Mouse (Mus musculus): ENCODE results near the gene Sec24a. TPM values are rescaled to one million over a fixed set of nuclear protein-coding genes. Genes with fewer than 3 reads are reported as not detected.
"Not testable (repeated sequence)": the region's sequence is repeated elsewhere in the genome, so short reads cannot be mapped to it uniquely, and the experiment has no call there.

Sec24a gene
- total RNA-seq, 2 experiments from 2014 or later, result 6.2 to 30.5 TPM

- ATAC-seq (replicated peaks; ENCODE audit: low FRiP score, low TSS enrichment, poor library complexity, severe bottlenecking), result no peak
Measured at GRCm38 (mm10) chr11:51694984-51695383, 68.5 kb downstream of the Sec24a start.

GRCm38 (mm10) chr11:51690597-51690996, 72.8 kb downstream of the Sec24a start:
- not testable (repeated sequence) for ATAC-seq (replicated peaks; ENCODE audit: low FRiP score, low TSS enrichment, poor library complexity, severe bottlenecking)

- no peak for ATAC-seq (replicated peaks; ENCODE audit: low FRiP score, low TSS enrichment, poor library complexity, severe bottlenecking)
Measured at GRCm38 (mm10) chr11:51689343-51689742, 74.1 kb downstream of the Sec24a start.

- peak; percentile 98 for ATAC-seq (replicated peaks; ENCODE audit: low FRiP score, low TSS enrichment, poor library complexity, severe bottlenecking)
Measured at GRCm38 (mm10) chr11:51688330-51689328, 74.8 kb downstream of the Sec24a start, which contains the start of gene 0610009B22Rik. TSS of gene 0610009B22Rik (minus strand) at chr11:51688874.

GRCm38 (mm10) chr11:51681976-51682374, 81.5 kb downstream of the Sec24a start:
- peak; percentile 45; the same call in 1 of the 2 replicates for ATAC-seq (replicated peaks; ENCODE audit: low FRiP score, low TSS enrichment, poor library complexity, severe bottlenecking)

- ATAC-seq (replicated peaks; ENCODE audit: low FRiP score, low TSS enrichment, poor library complexity, severe bottlenecking), result peak; percentile 90
Measured at GRCm38 (mm10) chr11:51681324-51681975, 82.0 kb downstream of the Sec24a start.

GRCm38 (mm10) chr11:51679466-51679865, 84.0 kb downstream of the Sec24a start:
- no peak for ATAC-seq (replicated peaks; ENCODE audit: low FRiP score, low TSS enrichment, poor library complexity, severe bottlenecking)

GRCm38 (mm10) chr11:51677737-51678418, 85.6 kb downstream of the Sec24a start:
- no peak for ATAC-seq (replicated peaks; ENCODE audit: low FRiP score, low TSS enrichment, poor library complexity, severe bottlenecking)

- no peak for ATAC-seq (replicated peaks; ENCODE audit: low FRiP score, low TSS enrichment, poor library complexity, severe bottlenecking)
Measured at GRCm38 (mm10) chr11:51675386-51675785, 88.0 kb downstream of the Sec24a start.

GRCm38 (mm10) chr11:51673291-51673690, 90.1 kb downstream of the Sec24a start:
- ATAC-seq (replicated peaks; ENCODE audit: low FRiP score, low TSS enrichment, poor library complexity, severe bottlenecking), result no peak

- ATAC-seq (replicated peaks; ENCODE audit: low FRiP score, low TSS enrichment, poor library complexity, severe bottlenecking), result no peak
Measured at GRCm38 (mm10) chr11:51671376-51671775, 92.1 kb downstream of the Sec24a start.

GRCm38 (mm10) chr11:51670846-51671245, 92.6 kb downstream of the Sec24a start:
- no peak for ATAC-seq (replicated peaks; ENCODE audit: low FRiP score, low TSS enrichment, poor library complexity, severe bottlenecking)

GRCm38 (mm10) chr11:51664747-51665146, 98.7 kb downstream of the Sec24a start:
- not testable (repeated sequence) for ATAC-seq (replicated peaks; ENCODE audit: low FRiP score, low TSS enrichment, poor library complexity, severe bottlenecking)

GRCm38 (mm10) chr11:51662632-51663031, 100.8 kb downstream of the Sec24a start:
- no peak for ATAC-seq (replicated peaks; ENCODE audit: low FRiP score, low TSS enrichment, poor library complexity, severe bottlenecking)

GRCm38 (mm10) chr11:51661867-51662365, 101.5 kb downstream of the Sec24a start:
- ATAC-seq (replicated peaks; ENCODE audit: low FRiP score, low TSS enrichment, poor library complexity, severe bottlenecking), result no peak

- ATAC-seq (replicated peaks; ENCODE audit: low FRiP score, low TSS enrichment, poor library complexity, severe bottlenecking), result peak; percentile 98
Measured at GRCm38 (mm10) chr11:51658705-51659104, 104.7 kb downstream of the Sec24a start.

GRCm38 (mm10) chr11:51658291-51658690, 105.1 kb downstream of the Sec24a start:
- no peak for ATAC-seq (replicated peaks; ENCODE audit: low FRiP score, low TSS enrichment, poor library complexity, severe bottlenecking)

GRCm38 (mm10) chr11:51656798-51657521, 106.5 kb downstream of the Sec24a start:
- ATAC-seq (replicated peaks; ENCODE audit: low FRiP score, low TSS enrichment, poor library complexity, severe bottlenecking), result no peak

- ATAC-seq (replicated peaks; ENCODE audit: low FRiP score, low TSS enrichment, poor library complexity, severe bottlenecking), result no peak
Measured at GRCm38 (mm10) chr11:51654891-51655290, 108.5 kb downstream of the Sec24a start.
